Mouse (Mus musculus): Measurements from ENCODE around the gene Gchfr. TPM values are rescaled to one million over a fixed set of nuclear protein-coding genes. Genes with fewer than 3 reads are reported as not detected.
A peak's percentile ranks its signal among the peaks of the same experiment; 100 is the strongest.

Gene Gchfr
- total RNA-seq, 2 experiments from 2014 or later = not detected

GRCm38 (mm10) chr2:119208344-119209175 is 41.0 kb downstream of the Gchfr start, which contains the start of the genes Zfyve19 and Dnajc17:
Zfyve19 (plus strand) TSS chr2:119208617.
Dnajc17 (minus strand) TSS chr2:119208795.
- intact Hi-C loops (cut with DNase I) = loop anchor here (2.0 kb wide), 1 partner anchor 80 kb away; the partner anchor contains the start of gene Vps18
- DNase-seq (ENCODE audit: low spot score in 2 of 2) = peak; percentile 96 to 97

GRCm38 (mm10) chr2:119209176-119209507 is 41.6 kb downstream of the Gchfr start:
- DNase-seq (ENCODE audit: low spot score in 2 of 2) = no peak
- intact Hi-C loops (cut with DNase I) = loop anchor here (2.0 kb wide), 1 partner anchor 80 kb away; the partner anchor contains the start of gene Vps18

Other genes starting within 250 kb of the Gchfr start
- gene Chst14, start 241.3 kb upstream of the Gchfr start, total RNA-seq (2021) = 1 to 10 TPM; 1.5 to 2.0 TPM
- 10 to 100 TPM; 50.2 to 52.7 TPM for gene Ccdc32, start 138.4 kb upstream of the Gchfr start, total RNA-seq (2021)
- gene Rpusd2, start 133.0 kb upstream of the Gchfr start, total RNA-seq (2021) = 1 to 10 TPM; 8.0 to 8.4 TPM
- gene Knl1, start 120.7 kb upstream of the Gchfr start, total RNA-seq (2021) = 1 to 10 TPM in 1 of 2 experiments, under 1 TPM in 1; 0.16 to 1.2 TPM
- gene Rad51, start 55.0 kb upstream of the Gchfr start, total RNA-seq (2021) = 1 to 10 TPM in 1 of 2 experiments, under 1 TPM in 1; 0.57 to 1.5 TPM
- gene Rmdn3, start 10.7 kb upstream of the Gchfr start, total RNA-seq (2021) = 10 to 100 TPM; 53.4 to 58.1 TPM
- gene Gm14137, start 6.7 kb downstream of the Gchfr start, total RNA-seq (2021) = not detected
- gene Zfyve19, start 40.8 kb downstream of the Gchfr start, total RNA-seq (2021) = 10 to 100 TPM; 34.9 TPM
- 10 to 100 TPM; 16.4 to 16.6 TPM for gene Dnajc17, start 41.0 kb downstream of the Gchfr start, total RNA-seq (2021)
- gene Ppp1r14d, start 62.1 kb downstream of the Gchfr start, total RNA-seq (2021) = not detected
- gene Spint1, start 69.6 kb downstream of the Gchfr start, total RNA-seq (2021) = 1 to 10 TPM in 1 of 2 experiments, under 1 TPM in 1; 0.76 to 1.3 TPM
- 10 to 100 TPM in 1 of 2 experiments, 1 to 10 TPM in 1; 7.9 to 10.9 TPM for gene Rhov, start 103.5 kb downstream of the Gchfr start, total RNA-seq (2021)
- 10 to 100 TPM; 47.7 to 50.1 TPM for gene Vps18, start 121.0 kb downstream of the Gchfr start, total RNA-seq (2021)
- gene Dll4, start 158.0 kb downstream of the Gchfr start, total RNA-seq (2021) = 1 to 10 TPM; 3.2 to 3.8 TPM
- gene Chac1, start 183.5 kb downstream of the Gchfr start, total RNA-seq (2021) = 1 to 10 TPM; 8.2 to 8.9 TPM

Data from left cerebral cortex, postnatal 36 days (tissue).